Mouse (Mus musculus) sigmoid colon, adult 10 weeks (tissue): Measurements from ENCODE around the gene Tex11. TPM values are rescaled to one million over a fixed set of nuclear protein-coding genes. Genes with fewer than 3 reads are reported as not detected.

ENCODE experiments used
- polyA plus RNA-seq: library from polyadenylated mRNA; stranded (reverse); fragments of 350-450 nt; fragmentation: Illumina TruSeq; extraction: RNeasy Lipid Tissue Mini Kit (QIAGEN cat#74804); gene quantifications from one replicate; pipeline ENCODE4 v1.2.3, GENCODE M21; 2014; ENCODE audit warnings: low read depth, low replicate concordance

The Tex11 gene
- polyA plus RNA-seq, result not detected

GRCm38 (mm10) chrX:101059541-101059940 lies at the start of gene Tex11:
Gene Tex11, minus strand, starts transcription at chrX:101059667.

DNA sequence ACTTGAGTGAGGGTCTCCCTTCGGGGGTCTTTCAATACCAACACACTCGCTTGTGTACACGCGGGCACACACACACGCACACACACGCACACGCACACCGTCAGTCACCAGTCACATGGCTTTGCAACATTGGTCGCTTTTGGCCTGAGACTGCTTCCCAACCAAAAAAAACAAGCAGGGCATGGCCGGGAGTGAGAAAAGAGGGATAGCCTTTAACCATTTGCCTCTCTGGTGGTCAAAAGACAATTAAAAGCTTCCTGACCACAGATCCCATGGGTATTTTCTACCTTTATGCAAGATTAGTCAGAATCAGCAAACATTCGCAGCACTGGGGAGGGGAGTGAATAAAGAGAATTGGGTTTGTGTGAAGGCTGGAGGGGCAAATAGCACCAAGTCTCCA lies 26.5 kb upstream of the Tex11 start, which contains the start of gene Slc7a3:
TSS of gene Slc7a3 (minus strand) at position 101 of the 400 bp plus-strand sequence.

Other genes with a start within 250 kb of the Tex11 start
- gene Slc7a3, start 26.4 kb upstream of the Tex11 start, polyA plus RNA-seq, result 0.41 TPM
- 27.7 TPM for gene Snx12, start 162.9 kb upstream of the Tex11 start, polyA plus RNA-seq
- gene Foxo4, start 194.9 kb upstream of the Tex11 start, polyA plus RNA-seq, result 21.3 TPM
- not detected for gene Gm614, start 204.3 kb upstream of the Tex11 start, polyA plus RNA-seq
- gene Il2rg, start 208.6 kb upstream of the Tex11 start, polyA plus RNA-seq, result 37.7 TPM
- gene Gm20489, start 209.4 kb upstream of the Tex11 start, polyA plus RNA-seq, result 0.60 TPM
- gene Med12, start 214.4 kb upstream of the Tex11 start, polyA plus RNA-seq, result 6.8 TPM
- 0.54 TPM for gene Nlgn3, start 239.5 kb upstream of the Tex11 start, polyA plus RNA-seq